In genomic region chr8:118744991-118745390, GRCm38 (mm10) we compare ENCODE assay signal across 23 mouse cellular contexts.
DNase-seq lines count a peak whose midpoint lies in the region; ATAC-seq and TF ChIP-seq lines count a peak whose summit lies in the region.
"Had no signal": no experiment of that assay in that cellular context is flagged by ENCODE, and none has a peak within 500 bp of the region (broad histone marks: within the 10 kb centered on the region; RNA-seq: fewer than 3 reads in every experiment).

No protein-coding gene starts in this region.

- no peak overlapping the region for H3K27ac ChIP-seq in gastrocnemius, adult 2 months
- H3K27ac ChIP-seq in left cerebral cortex, adult 2 months = no peak overlapping the region
- no peak overlapping the region for H3K27ac ChIP-seq in testis, adult 2 months (ENCODE audit: control insufficient read depth, insufficient read depth, low read depth, low read length)
- H3K27ac ChIP-seq in kidney, embryonic 15.5 days = no peak overlapping the region
- H3K27ac ChIP-seq: heart, embryonic 15.5 days; hindbrain, embryonic 10.5 days; limb, embryonic 10.5 days had no signal

- peak; percentile 7; the same call in 1 of the 2 replicates for TF ChIP-seq CTCF in gastrocnemius, adult 2 months (IDR thresholded peaks at IDR 0.05)
- TF ChIP-seq CTCF in left cerebral cortex, adult 2 months (IDR thresholded peaks at IDR 0.05) = peak; percentile 27
- TF ChIP-seq CTCF in testis, adult 2 months (IDR thresholded peaks at IDR 0.05; ENCODE audit: control insufficient read depth, insufficient read depth, insufficient replicate concordance, low read depth, low read length) = peak; percentile 67; the same call in 1 of the 2 replicates

- H3K9ac ChIP-seq in kidney, embryonic 15.5 days = no peak overlapping the region
- H3K9ac ChIP-seq: heart, embryonic 15.5 days; liver, postnatal 0 days had no signal

- no peak for DNase-seq in gastrocnemius, adult 2 months
- no peak for DNase-seq in gastrocnemius, postnatal 36 days
- DNase-seq in left cerebral cortex, adult 2 months (ENCODE audit: extremely low spot score in 1 of 2, low spot score in 2 of 2) = no peak
- no peak for DNase-seq in left cerebral cortex, adult 8-10 months (ENCODE audit: low spot score in 2 of 2)
- peak; percentile 59 for DNase-seq in R1 (ENCODE audit: low read depth, low spot score)
- DNase-seq in left cerebral cortex, adult 11 months (ENCODE audit: low spot score) = no peak
- DNase-seq: adrenal gland, postnatal 14 days; cerebellum, adult 11 months; cerebellum, postnatal 25 days; gastrocnemius, postnatal 10 days; kidney, adult 8-10 months; kidney, postnatal 4 days; liver, postnatal 0 days; lung, postnatal 14 days; thymus, adult 18-20 months; thymus, postnatal 4 days had no signal

- TF ChIP-seq POLR2A in testis, adult 2 months (IDR thresholded peaks at IDR 0.05; ENCODE audit: control insufficient read depth, low read depth, low read length) = no peak

- ATAC-seq in kidney, embryonic 15.5 days (replicated peaks; ENCODE audit: low FRiP score) = no peak
- ATAC-seq: activated CD4-positive, CD25-positive, alpha-beta regulatory T cell, adult 4 months; CD4-positive, CD25-positive, alpha-beta regulatory T cell, adult 4 months; liver, postnatal 0 days had no signal

- no peaks in the 10 kb centered on the region for H3K36me3 ChIP-seq in testis, adult 2 months (ENCODE audit: control insufficient read depth, insufficient read depth, low read length)
- H3K36me3 ChIP-seq in kidney, embryonic 15.5 days = no peaks in the 10 kb centered on the region
- H3K36me3 ChIP-seq: heart, embryonic 15.5 days; hindbrain, embryonic 10.5 days; limb, embryonic 10.5 days had no signal

- H3K4me1 ChIP-seq in testis, adult 2 months (ENCODE audit: control insufficient read depth, insufficient read depth, low read length) = no peaks in the 10 kb centered on the region; the same call in 1 of the 2 replicates
- no peaks in the 10 kb centered on the region for H3K4me1 ChIP-seq in kidney, embryonic 15.5 days
- H3K4me1 ChIP-seq: heart, embryonic 15.5 days; hindbrain, embryonic 10.5 days; limb, embryonic 10.5 days had no signal

- intact Hi-C loops in gastrocnemius, adult 2 months (cut with DNase I) = no loop called here
- intact Hi-C loops in gastrocnemius, postnatal 36 days (cut with DNase I) = no loop called here
- intact Hi-C loops in left cerebral cortex, adult 2 months (cut with DNase I) = no loop called here

- H3K27me3 ChIP-seq in testis, adult 2 months (ENCODE audit: control insufficient read depth, insufficient read depth, low read length) = no peaks in the 10 kb centered on the region
- no peaks in the 10 kb centered on the region for H3K27me3 ChIP-seq in kidney, embryonic 15.5 days
- H3K27me3 ChIP-seq: heart, embryonic 15.5 days had no signal

- H3K4me3 ChIP-seq in gastrocnemius, adult 2 months = no peak overlapping the region
- H3K4me3 ChIP-seq in left cerebral cortex, adult 2 months = no peak overlapping the region
- no peak overlapping the region for H3K4me3 ChIP-seq in testis, adult 2 months (ENCODE audit: control insufficient read depth, low read depth, low read length)
- H3K4me3 ChIP-seq in kidney, embryonic 15.5 days (replicated peaks) = no peak overlapping the region
- H3K4me3 ChIP-seq: heart, embryonic 15.5 days; hindbrain, embryonic 10.5 days; limb, embryonic 10.5 days had no signal

- no peaks in the 10 kb centered on the region for H3K9me3 ChIP-seq in kidney, embryonic 15.5 days (replicated peaks)
- H3K9me3 ChIP-seq: heart, embryonic 15.5 days; limb, embryonic 10.5 days had no signal

- 81% methylated on average over 13 of the region's 13 CpGs for WGBS in kidney, embryonic 15.5 days

- H3K4me2 ChIP-seq in kidney, embryonic 15.5 days = no peak overlapping the region
- H3K4me2 ChIP-seq: heart, embryonic 15.5 days had no signal

Comparison
In these comparisons a context has a peak if more than half of its experiments do, and no peak if none do; other contexts are left out.
1. CTCF ChIP-seq: peak in every context shown above with its lines; median percentile 67 in testis, adult 2 months; 27 in left cerebral cortex, adult 2 months; 7 in gastrocnemius, adult 2 months.